Mouse (Mus musculus) limb, embryonic 13.5 days (tissue): ENCODE results near the gene Smox. TPM values are rescaled to one million over a fixed set of nuclear protein-coding genes. Genes with fewer than 3 reads are reported as not detected.

Experiments used
- ATAC-seq: fragments of 200-750 bp; cut with Nextera tagmentation; 2 replicates; pipeline ENCODE4 v1.8.0; 2017; ENCODE audit warnings: low read depth, moderate number of reproducible peaks, moderate TSS enrichment; ENCODE audit not compliant: low FRiP score
- H3K27ac ChIP-seq: fragments of 300-500 bp; sonication (generic); 2 replicates; pipeline ENCODE4 v1.5.1; 2015; ENCODE audit warnings: inconsistent platforms, mild to moderate bottlenecking, moderate library complexity
- H3K27me3 ChIP-seq: fragments of 300-500 bp; sonication (generic); 2 replicates; pipeline ENCODE4 v1.6.1; 2015; ENCODE audit warnings: mild to moderate bottlenecking, inconsistent platforms
- H3K36me3 ChIP-seq: fragments of 300-500 bp; sonication (generic); 2 replicates; pipeline ENCODE4 v1.6.1; 2015; ENCODE audit warnings: inconsistent platforms, mild to moderate bottlenecking, moderate library complexity
- H3K4me1 ChIP-seq: fragments of 300-500 bp; sonication (generic); 2 replicates; pipeline ENCODE4 v1.6.1; 2015; ENCODE audit warnings: inconsistent platforms
- H3K4me2 ChIP-seq: fragments of 300-500 bp; sonication (generic); replicated peaks from 2 replicates; pipeline ENCODE4 v1.6.1; 2015; ENCODE audit warnings: inconsistent platforms, mild to moderate bottlenecking, moderate library complexity
- H3K4me3 ChIP-seq: fragments of 300-500 bp; sonication (generic); 2 replicates; pipeline ENCODE4 v1.5.1; 2015; ENCODE audit warnings: moderate library complexity, mild to moderate bottlenecking, inconsistent platforms
- H3K9ac ChIP-seq: fragments of 300-500 bp; sonication (generic); 2 replicates; pipeline ENCODE4 v1.6.1; 2015; ENCODE audit warnings: mild to moderate bottlenecking, inconsistent platforms
- H3K9me3 ChIP-seq: fragments of 300-500 bp; sonication (generic); 2 replicates; pipeline ENCODE4 v1.6.1; 2016; ENCODE audit warnings: inconsistent platforms
- WGBS: fragments of 180-500 bp; shearing (Covaris S2); methylation state at CpG from one replicate; pipeline ENCODE4 v1.1.7; 2015; 5-methylcytosine and 5-hydroxymethylcytosine counted together
- polyA plus RNA-seq: library from polyadenylated mRNA; unstranded; fragments of >200 nt; fragmentation: Nextera tagmentation; extraction: Ambion mirVana; gene quantifications from 2 replicates; pipeline ENCODE4 v1.2.1, GENCODE M21; 2015

The Smox gene
- polyA plus RNA-seq, 1 experiment from 2014 or later = 72.6 TPM

GRCm38 (mm10) chr2:131520743-131521142 lies 29.4 kb downstream of the Smox start:
- Histone ChIP-seq H3K36me3 (peaks cover 70% of the 10 kb centered on the region), H3K9ac (no peak overlapping the region), H3K27ac (no peak overlapping the region), H3K4me1 (no peaks in the 10 kb centered on the region), H3K4me2 (no peak overlapping the region), H3K9me3 (no peaks in the 10 kb centered on the region), H3K4me3 (no peak overlapping the region), H3K27me3 (no peaks in the 10 kb centered on the region)
- WGBS = 96% methylated on average over 19 of the region's 19 CpGs
- ATAC-seq = no peak

GRCm38 (mm10) chr2:131527061-131527460 lies 35.8 kb downstream of the Smox start:
- no peak overlapping the region for H3K27ac ChIP-seq
- ATAC-seq = no peak
- 50% methylated on average over 3 of the region's 3 CpGs for WGBS

GRCm38 (mm10) chr2:131529898-131530622 lies 38.8 kb downstream of the Smox start:
- no peaks in the 10 kb centered on the region; the same call in 1 of the 2 replicates for H3K4me1 ChIP-seq
- no peak overlapping the region for H3K4me3 ChIP-seq
- H3K27me3 ChIP-seq = no peaks in the 10 kb centered on the region
- no peak overlapping the region for H3K9ac ChIP-seq
- no peaks in the 10 kb centered on the region for H3K9me3 ChIP-seq
- no peak overlapping the region for H3K4me2 ChIP-seq
- peaks cover 16% of the 10 kb centered on the region; the same call in 1 of the 2 replicates for H3K36me3 ChIP-seq
- H3K27ac ChIP-seq = no peak overlapping the region
- no peak; the same call in 1 of the 2 replicates for ATAC-seq
- WGBS = 39% methylated on average over 11 of the region's 11 CpGs

More at GRCm38 (mm10) chr2:131527061-131527460, 35.8 kb downstream of the Smox start:
- Histone ChIP-seq H3K9me3 (no peaks in the 10 kb centered on the region), H3K4me2 (no peak overlapping the region), H3K27me3 (no peaks in the 10 kb centered on the region), H3K4me3 (no peak overlapping the region), H3K36me3 (peaks cover 32% of the 10 kb centered on the region), H3K9ac (no peak overlapping the region), H3K4me1 (no peaks in the 10 kb centered on the region; the same call in 1 of the 2 replicates)

- no peaks in the 10 kb centered on the region; the same call in 1 of the 2 replicates for H3K4me1 ChIP-seq
- H3K36me3 ChIP-seq = peaks cover 11% of the 10 kb centered on the region; the same call in 1 of the 2 replicates
- WGBS = 24% methylated on average over 9 of the region's 9 CpGs
- no peaks in the 10 kb centered on the region for H3K27me3 ChIP-seq
- no peak overlapping the region for H3K27ac ChIP-seq
- ATAC-seq = no peak
- no peak overlapping the region for H3K4me2 ChIP-seq
- H3K9me3 ChIP-seq = no peaks in the 10 kb centered on the region
- no peak overlapping the region for H3K4me3 ChIP-seq
- no peak overlapping the region for H3K9ac ChIP-seq
Measured at GRCm38 (mm10) chr2:131530623-131531008, 39.3 kb downstream of the Smox start.

GRCm38 (mm10) chr2:131531271-131531670 lies 40.0 kb downstream of the Smox start:
- Histone ChIP-seq H3K36me3 (peaks cover 6% of the 10 kb centered on the region; the same call in 1 of the 2 replicates), H3K4me2 (no peak overlapping the region), H3K4me3 (no peak overlapping the region), H3K9ac (no peak overlapping the region), H3K27ac (no peak overlapping the region), H3K27me3 (no peaks in the 10 kb centered on the region), H3K9me3 (no peaks in the 10 kb centered on the region), H3K4me1 (no peaks in the 10 kb centered on the region; the same call in 1 of the 2 replicates)
- ATAC-seq = no peak
- WGBS = 77% methylated on average over 7 of the region's 7 CpGs

- ATAC-seq = no peak
- H3K4me1 ChIP-seq = peaks cover 3% of the 10 kb centered on the region; the same call in 1 of the 2 replicates
- no peaks in the 10 kb centered on the region for H3K9me3 ChIP-seq
- H3K4me2 ChIP-seq = no peak overlapping the region
- H3K27me3 ChIP-seq = no peaks in the 10 kb centered on the region
- H3K9ac ChIP-seq = no peak overlapping the region
- H3K4me3 ChIP-seq = no peak overlapping the region
- H3K27ac ChIP-seq = no peak overlapping the region
- 88% methylated on average over 5 of the region's 5 CpGs for WGBS
- H3K36me3 ChIP-seq = no peaks in the 10 kb centered on the region
Measured at GRCm38 (mm10) chr2:131535168-131535567, 43.9 kb downstream of the Smox start.

GRCm38 (mm10) chr2:131538341-131538740 lies 47.0 kb downstream of the Smox start:
- H3K4me1 ChIP-seq = peaks cover 9% of the 10 kb centered on the region; the same call in 1 of the 2 replicates
- no peaks in the 10 kb centered on the region for H3K9me3 ChIP-seq
- H3K4me3 ChIP-seq = no peak overlapping the region
- ATAC-seq = no peak
- no peak overlapping the region for H3K9ac ChIP-seq
- H3K4me2 ChIP-seq = no peak overlapping the region
- H3K27ac ChIP-seq = no peak overlapping the region
- no peaks in the 10 kb centered on the region for H3K36me3 ChIP-seq
- 70% methylated on average over 7 of the region's 7 CpGs for WGBS
- H3K27me3 ChIP-seq = 0 out of 2 replicates have a peak, but pooled peaks cover 3% of the 10 kb centered on the region

- H3K36me3 ChIP-seq = no peaks in the 10 kb centered on the region
- H3K27me3 ChIP-seq = peaks cover 10% of the 10 kb centered on the region
- no peak overlapping the region for H3K4me2 ChIP-seq
- no peak overlapping the region for H3K9ac ChIP-seq
- H3K9me3 ChIP-seq = no peaks in the 10 kb centered on the region
- ATAC-seq = no peak
- H3K27ac ChIP-seq = no peak overlapping the region
- WGBS = 81% methylated on average over 6 of the region's 6 CpGs
- H3K4me1 ChIP-seq = peaks cover 9% of the 10 kb centered on the region; the same call in 1 of the 2 replicates
- no peak overlapping the region for H3K4me3 ChIP-seq
Measured at GRCm38 (mm10) chr2:131539780-131540179, 48.5 kb downstream of the Smox start.

- Histone ChIP-seq H3K9ac (no peak overlapping the region), H3K9me3 (no peaks in the 10 kb centered on the region), H3K4me2 (no peak overlapping the region), H3K27ac (no peak overlapping the region), H3K27me3 (peaks cover 28% of the 10 kb centered on the region), H3K36me3 (no peaks in the 10 kb centered on the region), H3K4me1 (peaks cover 22% of the 10 kb centered on the region), H3K4me3 (no peak overlapping the region)
- no peak for ATAC-seq
- WGBS = 84% methylated on average over 4 of the region's 4 CpGs
Measured at GRCm38 (mm10) chr2:131541686-131542085, 50.4 kb downstream of the Smox start.

- Histone ChIP-seq H3K9me3 (no peaks in the 10 kb centered on the region), H3K4me1 (peaks cover 26% of the 10 kb centered on the region), H3K27me3 (peaks cover 36% of the 10 kb centered on the region), H3K36me3 (no peaks in the 10 kb centered on the region), H3K9ac (no peak overlapping the region), H3K27ac (no peak overlapping the region), H3K4me3 (no peak overlapping the region), H3K4me2 (no peak overlapping the region)
- ATAC-seq = no peak
- 22% methylated on average over 6 of the region's 6 CpGs for WGBS
Measured at GRCm38 (mm10) chr2:131542531-131542930, 51.2 kb downstream of the Smox start.

GRCm38 (mm10) chr2:131545386-131546307 lies 54.4 kb downstream of the Smox start:
- H3K9me3 ChIP-seq = no peaks in the 10 kb centered on the region
- H3K9ac ChIP-seq = peak overlapping the region; percentile 63
- H3K27ac ChIP-seq = no peak overlapping the region
- peak overlapping the region; percentile 89 for H3K4me2 ChIP-seq
- no peaks in the 10 kb centered on the region for H3K36me3 ChIP-seq
- H3K4me3 ChIP-seq = peak overlapping the region; percentile 49
- H3K27me3 ChIP-seq = peaks cover 67% of the 10 kb centered on the region
- WGBS = 2% methylated on average over 45 of the region's 45 CpGs
- ATAC-seq = peak; percentile 45; the same call in 1 of the 2 replicates
- peaks cover 23% of the 10 kb centered on the region for H3K4me1 ChIP-seq

- H3K27me3 ChIP-seq = peaks cover 73% of the 10 kb centered on the region
- H3K4me1 ChIP-seq = peaks cover 23% of the 10 kb centered on the region
- H3K36me3 ChIP-seq = no peaks in the 10 kb centered on the region
- no peaks in the 10 kb centered on the region for H3K9me3 ChIP-seq
- ATAC-seq = no peak
- peak overlapping the region; percentile 89 for H3K4me2 ChIP-seq
- H3K27ac ChIP-seq = no peak overlapping the region
- H3K4me3 ChIP-seq = peak overlapping the region; percentile 49
- WGBS = 2% methylated on average over 27 of the region's 27 CpGs
- peak overlapping the region; percentile 63 for H3K9ac ChIP-seq
Measured at GRCm38 (mm10) chr2:131546308-131546700, 55.0 kb downstream of the Smox start.
